Mouse (Mus musculus) cerebellum, adult 11-12 months (tissue): ENCODE results near the gene Grin2d.

Experiments used
- DNase-seq: peaks from one replicate; pipeline ENCODE4 v3.0.0; 2022

The Grin2d gene

DNA sequence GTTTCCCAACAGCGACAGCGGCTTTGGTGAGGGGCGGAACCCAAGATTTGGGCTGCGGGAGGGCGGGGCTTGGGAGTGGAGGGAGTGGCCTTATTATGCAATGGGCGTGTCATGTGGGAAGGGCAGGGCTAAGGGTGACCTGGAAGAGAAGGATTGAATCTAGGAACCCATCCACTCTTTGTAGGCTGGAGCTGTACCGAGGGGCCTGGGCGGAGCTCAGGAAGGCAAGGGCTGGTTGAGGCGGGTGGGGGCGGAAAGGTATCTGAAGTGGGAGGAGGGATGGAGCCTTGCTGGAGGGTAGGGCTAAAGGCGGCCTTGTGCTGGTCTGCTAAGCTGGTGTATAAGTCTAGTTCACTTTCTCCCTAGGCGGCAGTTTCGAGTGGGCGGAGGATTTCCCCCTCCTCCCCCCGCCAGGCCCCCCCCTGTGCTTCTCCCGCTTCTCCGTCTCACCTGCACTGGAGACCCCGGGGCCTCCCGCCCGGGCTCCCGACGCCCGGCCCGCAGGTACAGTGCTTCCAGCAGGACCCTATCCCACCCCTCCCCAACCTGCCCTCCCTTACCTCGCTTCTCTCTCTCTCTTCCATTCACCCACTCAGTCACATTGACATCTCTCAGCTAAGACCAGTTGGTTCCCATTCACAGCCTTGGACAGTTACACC, 77.5 kb downstream of the Grin2d start:
- no peak for DNase-seq

DNA sequence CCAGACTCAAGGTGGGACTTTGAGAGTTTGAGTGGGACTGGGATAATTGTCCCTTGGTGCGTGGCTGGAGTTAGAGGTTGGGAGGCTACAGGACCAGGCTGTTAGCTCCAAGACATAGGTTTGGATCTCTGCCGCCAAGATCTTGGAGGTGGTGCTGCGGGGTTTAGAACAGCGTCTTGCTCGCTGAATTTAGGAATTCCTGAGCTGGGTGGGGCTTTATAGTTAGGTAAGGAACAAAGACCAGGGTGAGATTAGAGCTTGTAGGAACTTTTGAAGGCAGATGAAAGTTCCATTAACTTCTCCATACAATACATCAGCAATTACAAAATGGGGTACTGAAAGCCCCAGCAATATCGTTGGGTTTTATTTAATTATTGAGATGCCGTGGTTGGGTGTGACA, 78.2 kb downstream of the Grin2d start:
- DNase-seq, result peak; percentile 10

DNA sequence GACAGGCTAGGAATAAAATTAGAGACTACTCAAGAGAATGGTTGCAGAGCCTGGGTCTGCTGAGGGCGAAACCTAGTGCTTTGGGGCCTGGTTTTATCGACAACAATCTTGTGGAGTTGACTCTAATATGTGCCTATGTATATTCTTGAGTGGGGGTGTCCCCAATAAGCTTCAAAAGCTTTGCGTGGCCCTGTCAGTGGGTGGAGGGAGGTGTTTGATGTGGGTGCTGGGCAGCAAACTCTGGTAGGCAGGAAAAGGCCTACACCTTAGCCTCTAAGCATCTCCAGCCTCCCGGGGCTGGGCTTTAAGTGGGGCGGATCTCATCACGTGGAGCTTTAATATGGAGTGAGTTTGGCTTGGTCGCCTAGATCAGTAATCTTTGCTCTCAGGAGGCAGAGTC, 79.2 kb downstream of the Grin2d start:
- peak; percentile 12 for DNase-seq

DNA sequence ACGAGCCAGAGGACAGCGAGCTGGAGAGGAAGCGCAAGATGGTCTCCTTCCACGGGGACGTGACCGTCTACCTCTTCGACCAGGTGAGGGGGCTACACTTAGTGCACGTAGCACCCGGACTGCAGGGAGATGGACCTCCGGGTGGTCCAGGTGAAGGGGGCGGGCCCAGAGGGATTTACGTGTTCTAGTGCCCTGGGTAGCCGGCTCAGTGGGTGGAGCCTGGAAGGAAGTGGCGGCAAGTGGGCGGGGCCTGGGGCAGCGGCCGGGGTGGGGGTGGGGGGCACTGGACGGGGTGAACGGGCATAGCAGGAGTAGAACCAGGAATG, 79.7 kb downstream of the Grin2d start:
- peak; percentile 63 for DNase-seq

DNA sequence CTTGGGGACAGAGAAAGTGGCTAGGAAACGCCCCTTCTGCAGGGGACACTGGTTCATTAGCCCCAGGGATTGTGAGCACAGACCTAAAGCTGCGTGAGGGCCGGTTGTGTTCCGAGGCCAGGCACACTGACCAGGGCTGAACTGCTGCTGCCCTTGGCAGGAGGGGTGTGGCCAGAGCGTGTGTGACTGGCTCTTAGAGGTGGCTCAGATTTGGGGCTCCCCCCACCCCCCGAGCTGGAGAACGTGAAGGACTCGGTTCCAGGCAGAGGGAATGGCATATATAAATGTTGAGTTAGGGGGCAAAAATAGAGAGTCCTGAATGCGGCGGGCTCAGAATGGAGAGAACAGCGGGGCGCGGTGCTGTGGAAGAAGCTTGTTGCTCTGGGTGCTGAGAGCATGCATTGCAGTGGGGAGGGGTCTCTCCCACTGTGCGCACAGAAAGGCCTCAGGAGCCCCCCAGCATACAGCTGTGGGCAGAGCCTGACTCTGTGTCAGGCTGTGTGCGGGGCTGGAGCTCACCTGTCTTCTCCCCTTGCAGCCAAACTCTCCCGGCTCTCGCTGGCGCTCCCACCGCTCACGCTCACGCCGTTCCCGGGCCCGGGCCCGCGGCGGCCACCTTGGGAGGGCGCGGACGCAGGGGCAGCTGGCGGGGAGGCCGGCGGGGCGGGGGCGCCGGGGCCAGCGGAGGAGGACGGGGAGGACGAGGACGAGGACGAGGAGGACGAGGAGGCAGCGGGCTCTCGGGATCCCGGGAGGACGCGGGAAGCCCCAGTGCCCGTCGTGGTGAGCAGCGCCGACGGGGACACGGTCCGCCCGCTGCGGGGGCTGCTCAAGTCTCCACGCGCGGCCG, 80.3 kb downstream of the Grin2d start:
- peak; percentile 39 for DNase-seq

DNA sequence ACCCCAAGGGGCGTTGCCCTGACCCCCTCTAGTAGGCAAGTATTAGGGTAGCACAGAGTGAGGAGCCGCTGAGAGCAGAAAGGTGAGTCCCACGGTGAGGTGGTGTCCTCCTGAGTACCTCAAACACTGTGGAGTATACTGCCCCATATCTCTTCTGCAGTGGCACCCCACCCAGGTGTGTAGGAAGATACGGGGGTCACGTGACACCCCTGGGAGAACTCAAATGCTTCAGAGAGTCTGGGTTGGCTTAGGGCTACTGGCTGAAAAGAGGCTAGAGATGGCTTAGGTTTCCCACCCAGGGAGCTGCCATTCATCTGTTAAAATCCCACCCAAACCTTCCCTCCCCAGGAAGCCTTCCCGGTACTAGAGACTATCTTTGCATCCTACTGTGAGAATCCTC, 81.2 kb downstream of the Grin2d start:
- DNase-seq, result peak; percentile 22

DNA sequence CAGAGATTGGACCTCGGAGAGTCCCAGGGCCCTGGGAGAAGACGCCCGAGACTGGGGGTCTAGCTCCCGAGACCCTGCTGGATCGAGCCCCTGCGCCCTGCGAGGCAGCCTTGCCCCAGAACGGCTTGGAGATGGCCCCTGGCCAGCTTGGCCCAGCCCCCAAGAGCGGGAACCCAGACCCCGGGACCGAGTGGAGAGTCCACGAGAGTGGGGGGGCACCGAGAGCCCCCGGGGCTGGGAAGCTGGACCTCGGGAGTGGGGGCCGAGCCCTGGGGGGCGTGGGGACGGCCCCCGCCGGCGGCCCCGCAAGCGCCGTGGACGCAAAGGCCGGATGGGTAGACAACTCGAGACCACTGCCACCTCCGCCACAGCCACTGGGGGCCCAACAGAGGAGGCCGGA, 83.2 kb downstream of the Grin2d start:
- DNase-seq, result no peak

DNA sequence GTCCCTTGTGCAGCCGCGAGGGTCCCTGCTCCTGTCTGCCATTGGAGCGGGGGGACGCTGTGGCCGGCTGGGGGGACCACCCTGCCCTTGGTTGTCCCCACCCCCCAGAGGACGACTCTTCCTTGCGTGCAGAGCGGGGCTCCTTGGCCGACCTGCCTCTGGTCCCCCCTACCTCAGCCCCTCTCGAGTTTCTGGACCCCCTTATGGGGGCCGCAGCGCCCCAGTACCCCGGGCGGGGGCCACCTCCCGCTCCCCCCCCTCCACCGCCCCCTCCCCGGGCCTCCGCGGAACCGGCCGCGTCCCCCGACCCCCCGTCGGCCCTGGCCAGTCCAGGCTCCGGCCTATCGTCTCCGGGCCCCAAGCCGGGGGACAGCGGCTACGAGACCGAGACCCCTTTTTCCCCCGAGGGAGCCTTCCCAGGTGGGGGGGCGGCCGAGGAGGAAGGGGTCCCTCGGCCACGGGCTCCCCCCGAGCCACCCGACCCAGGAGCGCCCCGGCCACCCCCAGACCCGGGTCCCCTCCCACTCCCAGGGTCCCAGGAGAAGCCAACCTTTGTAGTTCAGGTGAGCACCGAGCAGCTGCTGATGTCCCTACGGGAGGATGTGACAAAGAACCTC, 84.1 kb downstream of the Grin2d start:
- peak; percentile 31 for DNase-seq

DNA sequence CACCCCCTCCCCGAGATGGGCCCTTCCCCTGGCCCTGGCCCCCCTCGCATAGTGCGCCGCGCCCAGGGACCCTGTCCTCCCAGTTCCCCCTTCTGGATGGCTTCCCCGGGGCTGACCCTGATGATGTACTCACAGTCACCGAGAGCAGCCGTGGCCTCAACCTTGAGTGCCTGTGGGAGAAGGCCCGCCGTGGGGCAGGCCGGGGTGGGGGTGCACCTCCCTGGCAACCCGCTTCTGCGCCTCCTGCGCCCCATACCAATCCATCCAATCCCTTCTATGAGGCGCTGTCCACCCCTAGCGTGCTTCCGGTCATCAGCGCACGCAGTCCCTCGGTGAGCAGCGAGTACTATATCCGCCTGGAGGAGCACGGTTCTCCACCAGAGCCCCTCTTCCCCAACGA, 84.9 kb downstream of the Grin2d start:
- no peak for DNase-seq

DNA sequence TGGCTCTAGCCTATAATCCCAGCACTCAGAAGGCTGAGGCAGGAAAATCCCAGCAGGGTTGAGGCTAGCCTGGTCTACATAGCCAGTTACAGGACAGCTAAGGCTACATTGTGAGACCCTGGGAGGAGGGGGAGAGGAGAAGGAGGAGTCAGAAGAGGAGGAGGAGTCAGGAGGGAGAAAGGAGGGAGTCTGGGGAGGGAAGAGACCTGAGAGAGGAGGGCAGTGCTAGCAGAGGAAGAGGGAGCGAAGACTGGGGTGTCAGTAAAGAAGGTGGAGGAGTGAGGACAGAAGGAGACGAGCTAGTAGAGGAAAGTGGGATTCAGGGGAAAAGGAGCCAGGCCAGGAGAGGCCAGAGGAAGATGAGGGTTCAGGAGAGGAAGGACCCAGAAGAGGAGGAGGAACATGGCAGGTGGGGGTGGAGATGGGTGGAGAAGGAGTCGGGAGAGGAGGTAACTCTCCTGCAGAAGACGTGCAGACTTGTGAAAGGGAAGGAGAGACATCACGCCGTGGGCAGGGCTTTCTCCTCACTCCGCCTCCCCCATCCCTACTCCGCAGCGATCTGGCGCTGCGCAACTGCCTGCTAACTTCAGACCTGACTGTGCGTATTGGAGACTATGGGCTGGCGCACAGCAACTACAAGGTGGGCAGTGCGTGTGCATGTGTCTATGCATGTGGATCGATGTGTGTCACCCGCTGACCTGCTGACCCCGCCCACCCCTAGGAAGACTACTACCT, 86.3 kb downstream of the Grin2d start:
- peak; percentile 16 for DNase-seq

DNA sequence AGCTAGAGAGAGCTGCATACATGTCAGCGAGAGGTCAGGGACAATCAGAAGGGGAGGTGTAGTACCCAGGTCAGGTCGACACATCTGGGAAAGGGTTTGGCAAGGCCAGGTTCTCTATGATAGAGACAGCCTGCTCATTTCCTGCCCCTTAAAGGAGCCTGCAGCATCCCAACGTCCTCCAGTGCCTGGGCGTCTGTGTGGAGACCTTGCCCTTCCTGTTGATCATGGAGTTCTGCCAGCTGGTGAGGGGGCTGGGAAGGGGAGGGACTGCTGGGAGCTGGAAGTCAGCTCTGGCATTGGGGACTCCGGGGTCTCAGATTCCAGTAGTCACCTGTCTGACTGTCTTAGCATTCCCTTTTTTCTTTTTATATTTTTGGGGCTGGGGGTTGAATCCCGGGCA, 87.5 kb downstream of the Grin2d start:
- peak; percentile 36 for DNase-seq

DNA sequence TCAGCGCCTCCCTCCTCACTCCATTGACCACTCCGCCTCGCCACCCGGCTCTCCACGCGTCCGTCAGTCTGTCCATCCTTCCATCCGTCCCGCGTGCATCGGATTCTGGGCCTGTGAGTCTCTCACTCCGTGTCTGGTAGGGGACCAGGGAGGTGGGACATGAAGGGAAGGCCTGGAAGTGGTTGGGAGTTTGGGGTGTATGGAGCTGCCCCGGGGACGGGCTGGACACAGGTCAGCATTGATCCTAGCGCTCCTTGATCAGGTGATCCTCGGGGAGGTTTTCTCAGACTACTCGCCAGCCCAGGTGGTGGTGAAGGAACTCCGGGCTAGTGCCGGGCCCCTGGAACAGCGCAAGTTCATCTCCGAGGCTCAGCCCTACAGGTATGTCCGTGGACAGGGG, 90.5 kb downstream of the Grin2d start:
- DNase-seq, result peak; percentile 65

DNA sequence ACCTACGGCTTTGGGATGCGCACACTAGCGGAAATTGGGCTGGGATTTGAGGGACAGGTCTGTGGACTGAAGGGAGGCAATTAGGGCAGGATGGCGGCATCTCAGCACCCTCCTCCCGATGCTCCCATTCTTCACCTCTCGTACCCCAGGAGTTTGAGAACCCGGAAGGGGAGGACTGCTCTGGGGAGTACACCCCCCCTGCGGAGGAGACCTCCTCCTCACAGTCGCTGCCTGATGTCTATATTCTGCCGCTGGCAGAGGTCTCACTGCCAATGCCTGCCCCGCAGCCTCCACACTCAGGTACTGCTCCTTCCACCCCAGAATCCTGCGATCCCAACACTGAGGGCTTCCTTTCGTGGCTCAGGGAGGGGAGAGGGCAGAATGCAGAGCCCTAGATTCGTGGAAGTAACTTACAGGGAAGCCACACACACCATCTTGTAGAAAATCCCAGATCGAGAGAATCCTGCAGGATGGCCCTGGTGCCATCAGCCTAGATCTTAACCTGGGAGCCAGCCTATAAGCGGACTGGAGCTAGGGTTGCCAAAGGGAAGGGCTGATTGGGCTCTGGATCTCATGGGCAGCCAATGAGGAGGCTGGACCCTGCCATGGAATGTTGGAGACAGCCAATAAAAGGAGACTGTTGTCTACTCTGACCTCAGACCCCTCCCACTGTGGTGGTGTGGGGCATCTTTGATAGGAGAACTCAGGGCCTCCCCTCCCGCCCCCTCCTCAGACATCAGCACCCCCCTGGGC, 91.3 kb downstream of the Grin2d start:
- DNase-seq, result peak; percentile 84

DNA sequence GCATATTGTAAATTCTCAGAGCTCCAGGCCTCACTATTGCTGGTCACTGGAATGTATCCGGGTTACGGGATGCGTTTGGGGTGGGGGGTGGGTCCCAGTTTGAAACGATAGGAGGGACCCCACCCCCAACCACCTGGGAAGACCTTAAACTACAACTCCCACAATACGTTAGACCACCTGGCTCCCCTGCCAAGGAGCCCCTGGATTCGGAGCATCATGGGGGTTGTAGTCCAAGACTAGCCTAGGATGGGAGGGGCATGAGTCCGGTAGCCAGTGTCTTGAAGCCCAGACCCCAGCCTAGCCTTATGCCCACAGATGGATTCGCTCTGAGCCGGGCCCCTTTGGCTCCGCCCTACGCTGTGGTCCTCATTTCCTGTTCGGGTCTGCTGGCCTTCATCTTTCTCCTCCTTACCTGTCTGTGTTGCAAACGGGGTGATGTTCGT, 92.0 kb downstream of the Grin2d start:
- peak; percentile 87 for DNase-seq

DNA sequence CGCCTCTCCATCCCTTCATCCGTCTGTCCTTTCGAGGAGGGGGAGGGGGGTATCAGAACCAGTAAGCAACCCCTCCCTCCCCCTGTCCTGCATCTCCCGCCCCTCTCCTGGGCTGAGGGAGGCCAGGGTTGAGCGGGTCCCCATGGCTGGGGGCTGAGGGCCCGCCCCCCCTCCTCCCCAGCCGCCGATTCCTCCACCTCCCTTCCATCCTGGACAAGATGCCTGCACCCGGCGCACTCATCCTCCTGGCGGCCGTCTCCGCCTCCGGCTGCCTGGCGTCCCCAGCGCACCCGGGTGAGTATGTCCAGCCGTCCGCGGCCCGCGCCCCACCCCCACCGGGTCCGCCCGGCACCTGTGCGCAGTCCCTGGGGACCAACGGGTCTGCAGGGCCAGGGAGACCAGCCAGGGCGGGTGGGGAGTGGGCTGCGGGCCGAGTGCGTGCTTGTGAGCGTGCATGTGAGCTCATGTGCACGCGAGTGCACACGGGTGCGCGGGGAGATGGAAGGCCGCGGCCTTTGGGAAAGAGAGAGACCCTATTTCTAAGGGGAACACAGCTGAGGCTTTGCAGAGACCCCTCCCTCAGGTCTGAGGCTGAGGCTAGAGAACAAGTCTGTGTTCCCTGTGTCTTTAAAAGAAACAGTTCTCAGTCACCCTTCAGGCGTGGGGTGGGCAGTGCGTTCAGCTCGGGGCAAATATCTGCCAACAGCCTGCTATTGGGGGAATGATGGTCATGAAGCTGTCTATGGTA, 92.6 kb downstream of the Grin2d start:
- peak; percentile 86 for DNase-seq

DNA sequence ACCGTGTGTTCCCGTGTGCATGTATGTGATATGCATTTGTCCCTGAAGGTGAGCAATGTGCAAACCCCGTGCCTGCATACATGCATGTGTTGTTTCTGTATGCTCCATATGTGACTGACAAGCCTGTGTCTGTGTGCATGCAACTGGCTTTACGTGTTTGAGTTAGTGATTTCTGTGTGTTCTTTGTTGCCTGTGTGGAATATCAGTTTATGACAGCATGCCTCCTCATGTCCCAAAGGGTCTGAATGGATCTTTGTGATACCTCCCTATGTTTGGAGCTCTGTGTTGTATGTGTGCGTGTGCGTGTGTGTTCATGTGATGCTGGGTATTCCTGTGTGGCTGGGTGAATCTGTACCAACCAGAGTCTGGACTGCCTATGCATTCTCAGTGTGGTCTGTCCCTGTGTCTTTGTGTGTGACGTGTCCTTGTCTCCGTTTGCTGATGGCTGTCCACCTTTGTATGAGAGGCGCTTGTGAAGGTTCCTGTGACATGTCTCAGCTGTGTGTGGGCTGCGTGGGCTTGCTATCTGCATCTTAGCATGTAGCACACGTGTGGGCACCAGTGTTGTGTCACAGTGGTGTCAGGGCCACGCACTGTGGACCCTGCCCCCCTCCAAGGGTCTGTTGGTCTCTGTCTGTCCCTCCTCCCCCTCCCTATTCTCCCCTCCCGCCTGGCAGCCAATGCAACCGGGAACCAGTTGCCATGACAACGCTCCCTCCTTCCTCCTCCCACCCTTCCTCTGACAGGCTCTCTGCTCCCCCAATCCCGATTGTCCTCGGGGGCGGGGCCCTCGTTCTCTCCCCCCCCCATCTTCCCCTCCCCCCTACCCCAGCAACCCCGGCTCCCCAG, 93.4 kb downstream of the Grin2d start, which contains the start of gene Sult2b1:
Gene Sult2b1, minus strand, starts transcription at position 146 of the 849 bp plus-strand sequence.
- DNase-seq, result peak; percentile 94

DNA sequence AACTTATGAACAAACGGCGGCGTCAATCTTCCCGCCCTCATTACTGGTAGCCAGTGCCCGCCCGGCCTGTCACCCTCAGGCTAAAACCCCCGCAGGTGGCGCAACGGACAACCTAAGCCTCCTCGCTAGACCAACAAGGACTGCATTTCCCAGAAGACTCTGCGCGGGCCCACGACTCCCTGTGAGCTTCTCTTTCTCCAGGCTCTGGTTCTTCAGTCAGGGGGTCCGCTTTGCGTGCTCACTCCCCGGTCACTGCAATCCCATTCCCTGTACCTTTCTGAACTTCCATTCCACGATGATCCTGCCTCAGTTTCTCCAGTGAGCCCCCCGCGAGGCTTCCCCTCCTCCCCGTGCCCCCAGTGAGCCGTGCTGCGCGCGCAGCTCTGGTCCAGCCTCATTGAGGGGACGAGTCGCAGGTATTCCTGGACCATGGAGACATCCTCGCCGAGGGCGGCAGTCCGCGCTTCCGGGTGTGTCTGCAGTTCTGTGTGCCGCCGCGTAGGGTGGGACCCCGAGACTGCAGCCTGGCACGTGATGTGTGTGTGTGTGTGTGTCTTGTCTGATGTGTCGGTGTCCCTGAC, 94.6 kb downstream of the Grin2d start, which contains the start of gene Lmtk3:
Gene Lmtk3, plus strand, starts transcription at position 228 of the 581 bp plus-strand sequence.
- DNase-seq, result peak; percentile 86

DNA sequence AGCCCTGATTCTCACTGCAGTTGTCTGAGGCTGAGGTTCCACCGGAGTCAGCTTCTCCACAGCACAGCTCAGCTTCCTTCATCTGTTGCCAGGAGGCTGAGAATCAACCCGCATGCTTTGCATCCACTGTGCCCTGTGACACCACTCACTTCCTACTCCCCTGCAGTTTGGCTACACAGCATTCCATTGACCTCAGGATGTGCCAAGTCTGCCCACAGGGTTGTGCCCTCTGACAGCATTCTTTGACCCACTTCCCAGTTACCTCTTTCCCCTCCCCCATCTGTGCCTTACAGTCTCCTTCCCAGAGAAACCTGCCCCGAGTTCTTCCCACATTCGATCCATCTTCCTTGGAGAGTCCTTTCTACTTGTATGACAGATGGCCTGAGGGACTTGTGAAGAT, 95.9 kb downstream of the Grin2d start:
- peak; percentile 53 for DNase-seq
